Mouse (Mus musculus): ENCODE measurements around the gene 4931428L18Rik. TPM values are rescaled to one million over a fixed set of nuclear protein-coding genes. Genes with fewer than 3 reads are reported as not detected.

The 4931428L18Rik gene
- under 1 TPM in 1 of 2 experiments, not detected in 1; 0.16 TPM for total RNA-seq (2021)

- DNase-seq: no peak
- intact Hi-C loops (cut with DNase I): no loop called here
These were observed at the start of gene 4931428L18Rik, which contains the start of gene Pih1d3 for GRCm38 (mm10) chr1:31222564-31222963. Gene 4931428L18Rik (minus strand): TSS chr1:31222684. Gene Pih1d3 (plus strand): TSS chr1:31222838.

GRCm38 (mm10) chr1:31260218-31260923 lies 37.9 kb upstream of the 4931428L18Rik start:
- DNase-seq: no peak
- intact Hi-C loops (cut with DNase I): no loop called here

- intact Hi-C loops (cut with DNase I): no loop called here
- no peak for DNase-seq
These were observed 11.0 kb upstream of the 4931428L18Rik start for GRCm38 (mm10) chr1:31233319-31234036.

- DNase-seq: no peak
- intact Hi-C loops (cut with DNase I): no loop called here
These were observed 1.8 kb downstream of the 4931428L18Rik start for GRCm38 (mm10) chr1:31220599-31221250.

GRCm38 (mm10) chr1:31214831-31215230 lies 7.7 kb downstream of the 4931428L18Rik start:
- no peak for DNase-seq

GRCm38 (mm10) chr1:31210144-31210543 lies 12.3 kb downstream of the 4931428L18Rik start:
- intact Hi-C loops (cut with DNase I): loop anchor here (1.0 kb wide), 1 partner anchor 127 kb away; no protein-coding TSS in a partner anchor

More at GRCm38 (mm10) chr1:31214831-31215230, 7.7 kb downstream of the 4931428L18Rik start:
- intact Hi-C loops (cut with DNase I): no loop called here

GRCm38 (mm10) chr1:31205770-31206169 lies 16.7 kb downstream of the 4931428L18Rik start:
- intact Hi-C loops (cut with DNase I): no loop called here

More at GRCm38 (mm10) chr1:31210144-31210543, 12.3 kb downstream of the 4931428L18Rik start:
- DNase-seq: peak; percentile 12 to 32

GRCm38 (mm10) chr1:31205346-31205745 lies 17.1 kb downstream of the 4931428L18Rik start:
- intact Hi-C loops (cut with DNase I): no loop called here
- DNase-seq: no peak

More at GRCm38 (mm10) chr1:31205770-31206169, 16.7 kb downstream of the 4931428L18Rik start:
- DNase-seq: no peak

- intact Hi-C loops (cut with DNase I): no loop called here
- DNase-seq: no peak
These were observed 18.7 kb downstream of the 4931428L18Rik start for GRCm38 (mm10) chr1:31203771-31204170.

- intact Hi-C loops (cut with DNase I): no loop called here
- no peak for DNase-seq
These were observed 25.5 kb downstream of the 4931428L18Rik start for GRCm38 (mm10) chr1:31196959-31197358.

- no peak for DNase-seq
- intact Hi-C loops (cut with DNase I): no loop called here
These were observed 26.9 kb downstream of the 4931428L18Rik start for GRCm38 (mm10) chr1:31195633-31196032.

- intact Hi-C loops (cut with DNase I): no loop called here
- DNase-seq: no peak
These were observed 32.1 kb downstream of the 4931428L18Rik start for GRCm38 (mm10) chr1:31190237-31190866.

- DNase-seq: no peak
- intact Hi-C loops (cut with DNase I): no loop called here
These were observed 44.2 kb downstream of the 4931428L18Rik start for GRCm38 (mm10) chr1:31178264-31178663.

- intact Hi-C loops (cut with DNase I): no loop called here
These were observed 46.4 kb downstream of the 4931428L18Rik start, which contains the start of gene Lgsn for GRCm38 (mm10) chr1:31176101-31176500. Gene Lgsn (plus strand): TSS chr1:31176401.

GRCm38 (mm10) chr1:31175401-31175800 lies 47.1 kb downstream of the 4931428L18Rik start:
- intact Hi-C loops (cut with DNase I): no loop called here
- no peak for DNase-seq

More at GRCm38 (mm10) chr1:31176101-31176500, 46.4 kb downstream of the 4931428L18Rik start, which contains the start of gene Lgsn:
- no peak for DNase-seq

- no peak for DNase-seq
- intact Hi-C loops (cut with DNase I): no loop called here
These were observed 57.0 kb downstream of the 4931428L18Rik start for GRCm38 (mm10) chr1:31165326-31166121.

GRCm38 (mm10) chr1:31164527-31165189 lies 57.8 kb downstream of the 4931428L18Rik start:
- intact Hi-C loops (cut with DNase I): no loop called here
- DNase-seq: no peak

- intact Hi-C loops (cut with DNase I): no loop called here
- no peak for DNase-seq
These were observed 65.6 kb downstream of the 4931428L18Rik start for GRCm38 (mm10) chr1:31156884-31157283.

- DNase-seq: no peak
- intact Hi-C loops (cut with DNase I): no loop called here
These were observed 66.3 kb downstream of the 4931428L18Rik start for GRCm38 (mm10) chr1:31156185-31156584.

All from heart, postnatal 36 days (tissue).